Comparison of ENCODE assay signal across 27 mouse cellular contexts in genomic region chr10:19711020-19711419, GRCm38 (mm10). TPM values are rescaled to one million over a fixed set of nuclear protein-coding genes. Genes with fewer than 3 reads are reported as not detected.
A peak's percentile ranks its signal among the peaks of the same experiment; 100 is the strongest.
DNase-seq lines count a peak whose midpoint lies in the region; ATAC-seq lines count a peak whose summit lies in the region.
"Had no signal": no experiment of that assay in that cellular context is flagged by ENCODE, and none has a peak within 500 bp of the region (broad histone marks: within the 10 kb centered on the region; RNA-seq: fewer than 3 reads in every experiment).

No protein-coding gene starts in this region.

- ATAC-seq in erythroid progenitor cell, adult 5-6 weeks (replicated peaks; ENCODE audit: low FRiP score, poor library complexity, severe bottlenecking), result peak; percentile 58
- ATAC-seq: forebrain, embryonic 14.5 days; intestine, postnatal 0 days; midbrain, embryonic 13.5 days had no signal

- peak; percentile 19 for DNase-seq in adrenal gland, adult 2 months
- DNase-seq in adrenal gland, adult 8-10 months, result no peak
- DNase-seq in heart, adult 11 months, result peak; percentile 61
- DNase-seq in heart, postnatal 10 days, result no peak
- DNase-seq in 416B (ENCODE audit: low read depth), result peak; percentile 33
- DNase-seq in forebrain, embryonic 10.5 days (ENCODE audit: extremely low spot score, low spot score), result no peak
- no peak for DNase-seq in kidney, postnatal 25 days
- DNase-seq: cerebellum, adult 9-10 months; gastrocnemius, postnatal 14 days; heart, postnatal 36 days; kidney, adult 9 months; layer of hippocampus, adult 9-11 months; lung, postnatal 36 days had no signal

- peaks cover 10% of the 10 kb centered on the region for H3K4me1 ChIP-seq in forebrain, embryonic 10.5 days

- no peaks in the 10 kb centered on the region for H3K9me3 ChIP-seq in forebrain, embryonic 10.5 days
- H3K9me3 ChIP-seq: embryonic facial prominence, embryonic 10.5 days; embryonic facial prominence, embryonic 15.5 days; G1E; heart, embryonic 10.5 days; heart, embryonic 15.5 days; hindbrain, embryonic 12.5 days; lung, embryonic 15.5 days; megakaryocyte, embryonic 14.5 days; midbrain, embryonic 13.5 days had no signal

- no peaks in the 10 kb centered on the region for H3K36me3 ChIP-seq in forebrain, embryonic 10.5 days (replicated peaks)
- H3K36me3 ChIP-seq: embryonic facial prominence, embryonic 10.5 days; embryonic facial prominence, embryonic 15.5 days; G1E; heart, embryonic 10.5 days; heart, embryonic 15.5 days; hindbrain, embryonic 12.5 days; lung, embryonic 15.5 days; midbrain, embryonic 13.5 days had no signal

- no peak overlapping the region for H3K27ac ChIP-seq in forebrain, embryonic 10.5 days
- H3K27ac ChIP-seq: embryonic facial prominence, embryonic 10.5 days; embryonic facial prominence, embryonic 15.5 days; heart, embryonic 10.5 days; heart, embryonic 15.5 days; hindbrain, embryonic 12.5 days; lung, embryonic 15.5 days; midbrain, embryonic 13.5 days had no signal

- H3K4me3 ChIP-seq in forebrain, embryonic 10.5 days, result no peak overlapping the region
- H3K4me3 ChIP-seq: embryonic facial prominence, embryonic 10.5 days; embryonic facial prominence, embryonic 15.5 days; heart, embryonic 10.5 days; heart, embryonic 15.5 days; hindbrain, embryonic 12.5 days; lung, embryonic 15.5 days; megakaryocyte, embryonic 14.5 days; midbrain, embryonic 13.5 days had no signal

- intact Hi-C loops in heart, postnatal 10 days (cut with DNase I), result loop anchor here (10.0 kb wide), 1 partner anchor 414 kb away; no protein-coding TSS in a partner anchor

- WGBS in forebrain, embryonic 10.5 days, result 88% methylated on average over 3 of the region's 3 CpGs

- H3K27me3 ChIP-seq in forebrain, embryonic 10.5 days (ENCODE audit: poor library complexity, severe bottlenecking), result peaks cover 51% of the 10 kb centered on the region

RNA-seq across cellular contexts. Expression of gene Il20ra, which starts 1.4 kb away (rescaled TPM):
- 1 to 10 TPM; 2.6 to 4.0 TPM for total RNA-seq in adrenal gland, adult 2 months (2021)
- polyA plus RNA-seq in adrenal gland, adult 2 months (2012; rRNA removed), result 0.87 and 1.2 TPM in 2 replicates
- 1 to 10 TPM; 3.2 to 7.0 (median 5.5) TPM for total RNA-seq in adrenal gland, adult 8-10 months (2022)
- total RNA-seq in heart, postnatal 10 days (2021), result not detected
- total RNA-seq in erythroid progenitor cell, adult 5-6 weeks (2015; ENCODE audit: low replicate concordance), result not detected in 2 replicates
- not detected in 2 replicates for total RNA-seq in erythroid progenitor cell, adult 5-6 weeks (2017; ENCODE audit: low replicate concordance)
- polyA plus RNA-seq in forebrain, embryonic 10.5 days (2016; fragmentation: Nextera tagmentation; extraction: Ambion mirVana), result 0.06 and 0.12 TPM in 2 replicates
- total RNA-seq: gastrocnemius, postnatal 14 days; heart, postnatal 36 days; liver, adult 2 months had no signal
- polyA plus RNA-seq: forebrain, embryonic 14.5 days; G1E; heart, embryonic 15.5 days; liver, adult 2 months; small intestine, adult 2 months had no signal

Comparison
In these comparisons a context has a peak if more than half of its experiments do, and no peak if none do; other contexts are left out.
1. DNase-seq: peak in adrenal gland, adult 2 months (single experiment), heart, adult 11 months (single experiment) and 416B (single experiment); none in adrenal gland, adult 8-10 months (single experiment), heart, postnatal 10 days (0 of 2), forebrain, embryonic 10.5 days (single experiment) and kidney, postnatal 25 days (0 of 2).